Mouse (Mus musculus) stomach, postnatal 0 days (tissue): ENCODE measurements around the gene Olfr824. TPM values are rescaled to one million over a fixed set of nuclear protein-coding genes. Genes with fewer than 3 reads are reported as not detected.
"Not testable (repeated sequence)": the region's sequence is repeated elsewhere in the genome, so short reads cannot be mapped to it uniquely, and the experiment has no call there.

Experiments used
- ATAC-seq: fragments of 200-750 bp; cut with Nextera tagmentation; 2 replicates; pipeline ENCODE4 v1.8.0; 2017; ENCODE audit not compliant: low FRiP score, low TSS enrichment
- DNase-seq: peaks from one replicate; pipeline ENCODE4 v3.0.0-alpha.2; 2016; ENCODE audit warnings: low spot score
- H3K27ac ChIP-seq: fragments of 300-500 bp; sonication (generic); replicated peaks from 2 replicates; pipeline ENCODE4 v1.5.1; 2014; ENCODE audit warnings: mild to moderate bottlenecking, control low read depth
- H3K27me3 ChIP-seq: fragments of 300-500 bp; sonication (generic); 2 replicates; pipeline ENCODE4 v1.6.1; 2014; ENCODE audit warnings: low read length; ENCODE audit not compliant: control insufficient read depth, insufficient read depth
- H3K36me3 ChIP-seq: fragments of 300-500 bp; sonication (generic); 2 replicates; pipeline ENCODE4 v1.6.1; 2014; ENCODE audit warnings: low read length, mixed read lengths; ENCODE audit not compliant: control insufficient read depth, insufficient read depth
- H3K4me1 ChIP-seq: fragments of 300-500 bp; sonication (generic); replicated peaks from 2 replicates; pipeline ENCODE4 v1.6.1; 2014; ENCODE audit warnings: antibody characterized with exemption; ENCODE audit not compliant: control insufficient read depth, insufficient read depth
- H3K4me2 ChIP-seq: fragments of 300-500 bp; sonication (generic); replicated peaks from 2 replicates; pipeline ENCODE4 v1.6.1; 2014; ENCODE audit warnings: low read depth, mild to moderate bottlenecking, control low read depth, moderate library complexity
- H3K4me3 ChIP-seq: fragments of 300-500 bp; sonication (generic); 2 replicates; pipeline ENCODE4 v1.5.1; 2014; ENCODE audit warnings: low read depth, low read length, control low read depth
- H3K9ac ChIP-seq: fragments of 300-500 bp; sonication (generic); 2 replicates; pipeline ENCODE4 v1.6.1; 2014; ENCODE audit warnings: mild to moderate bottlenecking, low read length, control low read depth, mixed read lengths
- H3K9me3 ChIP-seq: fragments of 300-500 bp; sonication (generic); 2 replicates; pipeline ENCODE4 v1.6.1; 2016; ENCODE audit warnings: low read length; ENCODE audit not compliant: control insufficient read depth
- CTCF ChIP-seq: IDR thresholded peaks from 2 replicates; pipeline ENCODE4 v1.5.1; 2016; ENCODE audit warnings: antibody characterized with exemption, low read depth, mild to moderate bottlenecking, moderate library complexity
- EP300 ChIP-seq: optimal IDR thresholded peaks from 2 replicates; pipeline ENCODE3; 2016; ENCODE audit warnings: antibody characterized with exemption
- WGBS: fragments of 180-500 bp; shearing (Covaris S2); extraction: QIAGEN DNeasy Blood & Tissue Kit; methylation state at CpG from one replicate; pipeline ENCODE4 v1.1.7; 2014; 5-methylcytosine and 5-hydroxymethylcytosine counted together
- polyA plus RNA-seq: library from polyadenylated mRNA; unstranded; fragments of >200 nt; fragmentation: Nextera tagmentation; extraction: Ambion mirVana; gene quantifications from 2 replicates; pipeline ENCODE4 v1.2.1, GENCODE M21; 2015

The Olfr824 gene
- not detected in 2 replicates for polyA plus RNA-seq

- not testable (repeated sequence) for H3K36me3 ChIP-seq, H3K27ac ChIP-seq, H3K9ac ChIP-seq, H3K4me2 ChIP-seq, H3K4me3 ChIP-seq, DNase-seq, ATAC-seq, H3K27me3 ChIP-seq, H3K4me1 ChIP-seq, H3K9me3 ChIP-seq
Measured at GRCm38 (mm10) chr10:130129900-130130299, at the start of gene Olfr824. Olfr824 (minus strand) TSS chr10:130130000.

GRCm38 (mm10) chr10:130166666-130167065 is 36.9 kb upstream of the Olfr824 start, which contains the start of gene Olfr825:
Olfr825 (minus strand) TSS chr10:130166766.
- H3K27me3 ChIP-seq: no peaks in the 10 kb centered on the region
- no peak within 1 kb of the TSS for H3K27ac ChIP-seq
- H3K4me2 ChIP-seq: no peak within 1 kb of the TSS
- no peak for TF ChIP-seq EP300
- no peak for TF ChIP-seq CTCF
- DNase-seq (no peak), ATAC-seq (no peak)
- H3K9me3 ChIP-seq: no peaks in the 10 kb centered on the region
- H3K4me1 ChIP-seq: no peaks in the 10 kb centered on the region
- no peaks in the 10 kb centered on the region for H3K36me3 ChIP-seq
- H3K4me3 ChIP-seq: no peak within 1 kb of the TSS
- H3K9ac ChIP-seq: no peak within 1 kb of the TSS

GRCm38 (mm10) chr10:130165196-130165595 is 35.4 kb upstream of the Olfr824 start:
- no peak overlapping the region for H3K4me2 ChIP-seq
- no peak overlapping the region for H3K4me3 ChIP-seq
- H3K27me3 ChIP-seq: no peaks in the 10 kb centered on the region
- no peaks in the 10 kb centered on the region for H3K4me1 ChIP-seq
- no peak overlapping the region for H3K27ac ChIP-seq
- H3K9ac ChIP-seq: no peak overlapping the region
- H3K36me3 ChIP-seq: no peaks in the 10 kb centered on the region
- ATAC-seq: no peak
- no peak for DNase-seq
- TF ChIP-seq CTCF (no peak), EP300 (no peak)
- no peaks in the 10 kb centered on the region for H3K9me3 ChIP-seq

DNA sequence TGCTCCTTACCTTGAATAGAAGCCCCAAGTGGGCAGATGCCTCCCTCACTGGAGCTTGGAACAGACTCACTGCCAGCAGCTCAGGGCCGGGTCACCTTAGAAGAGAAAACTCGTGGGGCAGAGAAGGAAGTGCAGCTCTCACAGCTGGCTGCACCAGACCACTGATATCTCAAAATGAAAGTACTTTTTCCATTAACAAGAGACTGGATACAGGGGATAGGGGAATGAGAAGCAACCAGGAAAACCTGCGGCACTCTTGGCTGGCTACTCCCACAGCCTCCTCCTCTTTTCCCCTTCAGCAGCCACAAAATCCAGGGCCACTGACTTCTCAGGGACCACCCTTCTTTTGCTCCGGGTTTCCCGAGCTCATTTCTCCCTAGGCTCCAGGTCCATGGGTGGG is 14.3 kb upstream of the Olfr824 start:
- Histone ChIP-seq H3K4me2 (no peak overlapping the region), H3K4me3 (no peak overlapping the region), H3K9me3 (no peaks in the 10 kb centered on the region), H3K4me1 (no peaks in the 10 kb centered on the region), H3K27me3 (no peaks in the 10 kb centered on the region), H3K36me3 (no peaks in the 10 kb centered on the region), H3K27ac (no peak overlapping the region), H3K9ac (no peak overlapping the region)
- ATAC-seq (no peak), DNase-seq (no peak)
- WGBS: 77% methylated on average over 5 of the region's 5 CpGs
- TF ChIP-seq EP300 (no peak), CTCF (no peak)

DNA sequence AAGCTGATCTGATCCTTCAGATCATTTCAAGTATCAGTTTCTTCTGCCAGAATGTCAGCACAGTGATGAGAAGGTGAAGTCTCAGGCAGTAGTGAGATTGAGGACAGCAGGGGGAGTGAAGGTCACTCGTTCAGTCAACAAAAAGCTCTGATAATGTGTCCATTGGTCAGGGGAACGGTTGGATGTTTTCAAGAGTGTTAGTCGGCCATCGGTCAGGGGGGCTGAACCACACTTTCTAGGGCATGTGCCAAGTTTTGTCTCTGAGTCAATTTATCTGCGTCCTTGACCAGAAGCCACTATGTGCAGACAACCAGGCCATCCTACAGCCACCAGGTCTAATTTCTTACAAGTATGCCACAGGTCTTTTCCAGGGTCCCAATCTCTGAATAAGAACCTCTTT is 12.7 kb upstream of the Olfr824 start:
- ATAC-seq, H3K4me2 ChIP-seq: not testable (repeated sequence)

DNA sequence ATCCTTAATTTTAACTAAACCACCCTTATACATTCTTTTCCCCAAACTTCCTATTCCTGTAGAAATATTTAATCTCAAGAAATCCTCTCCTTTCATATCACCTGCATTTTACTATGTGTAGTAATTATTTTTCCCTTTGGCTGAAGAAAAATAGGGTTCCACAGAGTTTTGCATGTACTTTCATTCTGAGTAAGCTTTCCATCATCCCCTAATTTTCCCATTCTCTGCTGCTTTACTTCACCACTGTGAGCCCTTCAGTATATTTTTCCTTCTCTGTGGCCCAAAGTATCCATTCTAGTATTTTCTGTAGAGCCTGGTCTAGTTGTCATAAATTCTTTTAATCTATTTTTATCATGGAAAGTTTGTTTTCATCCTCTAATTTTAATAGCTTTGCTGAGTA is 5.0 kb upstream of the Olfr824 start:
- H3K9me3 ChIP-seq: no peaks in the 10 kb centered on the region
- H3K4me3 ChIP-seq: no peak overlapping the region
- ATAC-seq: no peak
- no peak for DNase-seq
- H3K36me3 ChIP-seq: no peaks in the 10 kb centered on the region
- H3K27ac ChIP-seq: no peak overlapping the region
- no peak overlapping the region for H3K4me2 ChIP-seq
- H3K9ac ChIP-seq: no peak overlapping the region
- H3K4me1 ChIP-seq: no peaks in the 10 kb centered on the region
- TF ChIP-seq CTCF (no peak), EP300 (no peak)
- H3K27me3 ChIP-seq: no peaks in the 10 kb centered on the region

More for the DNA sequence above, 12.7 kb upstream of the Olfr824 start:
- not testable (repeated sequence) for H3K36me3 ChIP-seq, H3K9me3 ChIP-seq, H3K27ac ChIP-seq, DNase-seq, H3K9ac ChIP-seq, H3K4me3 ChIP-seq, H3K27me3 ChIP-seq, H3K4me1 ChIP-seq
- WGBS: 75% methylated on average over 5 of the region's 5 CpGs

- H3K9me3 ChIP-seq, H3K9ac ChIP-seq, H3K36me3 ChIP-seq, H3K27ac ChIP-seq, ATAC-seq, H3K27me3 ChIP-seq, H3K4me3 ChIP-seq, H3K4me2 ChIP-seq, H3K4me1 ChIP-seq, DNase-seq: not testable (repeated sequence)
- 64% methylated on average over 3 of the region's 3 CpGs for WGBS
Measured at GRCm38 (mm10) chr10:130116045-130116444, 13.8 kb downstream of the Olfr824 start.

- DNase-seq, H3K4me2 ChIP-seq, H3K9me3 ChIP-seq, H3K27ac ChIP-seq, ATAC-seq, H3K36me3 ChIP-seq, H3K4me3 ChIP-seq, H3K9ac ChIP-seq, H3K27me3 ChIP-seq, H3K4me1 ChIP-seq: not testable (repeated sequence)
- WGBS: 62% methylated on average over 1 of the region's 1 CpGs
Measured at GRCm38 (mm10) chr10:130115283-130115682, 14.5 kb downstream of the Olfr824 start, which contains the start of gene Olfr823. Olfr823 (minus strand) TSS chr10:130115383.
